In the genomic region with DNA sequence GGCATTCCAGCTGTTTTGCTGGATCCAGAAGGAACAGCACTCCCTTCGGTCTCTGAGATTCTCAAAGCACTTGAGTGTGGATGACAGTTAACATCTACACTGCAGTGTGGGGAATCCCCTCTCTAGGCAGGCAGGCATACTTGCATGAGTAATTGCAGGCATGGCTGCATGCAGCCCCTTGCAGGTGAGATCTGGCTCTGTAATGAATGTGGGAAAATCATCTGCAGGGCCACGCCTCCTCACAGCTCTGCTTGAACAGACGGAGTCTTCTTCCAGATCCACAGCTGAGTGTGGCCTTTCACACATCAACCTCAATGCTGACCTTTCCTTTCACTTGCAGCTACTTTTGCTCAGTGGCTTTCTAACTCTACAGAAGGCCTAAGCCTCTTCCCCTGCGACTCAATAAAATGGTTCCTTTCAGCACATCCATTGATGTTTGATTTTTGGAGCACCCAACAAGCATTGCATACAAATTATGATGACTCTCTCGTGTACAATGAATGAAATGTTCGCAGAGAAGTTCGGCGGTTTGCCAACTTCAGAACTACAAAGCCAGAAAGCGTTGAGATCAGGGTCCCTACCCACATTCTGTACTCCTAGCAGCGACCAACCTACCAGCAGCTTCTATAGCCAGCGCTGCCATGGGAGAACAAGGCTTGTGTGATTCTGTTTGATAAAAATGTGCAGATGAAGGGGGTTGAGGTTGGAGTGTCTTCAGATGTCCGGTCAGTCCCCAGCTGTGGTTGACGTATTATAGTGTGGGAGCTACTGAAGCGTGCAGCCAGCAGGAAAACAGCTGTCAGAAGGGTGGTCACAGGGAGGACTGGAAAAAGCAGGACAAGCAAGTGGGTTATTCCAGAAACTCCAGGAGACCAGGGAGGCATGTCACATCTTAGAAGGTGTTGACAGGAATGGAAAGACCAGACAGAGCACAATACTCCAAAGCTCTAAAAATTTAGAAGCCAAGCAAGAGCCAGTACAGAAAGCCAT, we compare ENCODE assay signal across 11 mouse cellular contexts.
A peak's percentile ranks its signal among the peaks of the same experiment; 100 is the strongest.
DNase-seq lines count a peak whose midpoint lies in the region; ATAC-seq and TF ChIP-seq lines count a peak whose summit lies in the region.
"Had no signal": no experiment of that assay in that cellular context is flagged by ENCODE, and none has a peak within 500 bp of the region (broad histone marks: within the 10 kb centered on the region; RNA-seq: fewer than 3 reads in every experiment).

No protein-coding gene starts in this region.

- peak; percentile 53 for DNase-seq in hindbrain, postnatal 0 days (ENCODE audit: low spot score)
- DNase-seq in midbrain, postnatal 0 days (ENCODE audit: low spot score) = peak; percentile 29
- no peak for DNase-seq in midbrain, embryonic 10.5 days (ENCODE audit: low spot score)
- peak; percentile 77 for DNase-seq in lung, postnatal 0 days (ENCODE audit: low spot score)
- no peak for DNase-seq in gastrocnemius, adult 2 months
- no peak for DNase-seq in urinary bladder, adult 18-20 months (ENCODE audit: low spot score in 2 of 2)
- DNase-seq: adrenal gland, adult 8-10 months; cerebellum, adult 8-10 months; thymus, adult 18-20 months had no signal

- no peaks in the 10 kb centered on the region for H3K4me1 ChIP-seq in hindbrain, postnatal 0 days (ENCODE audit: insufficient read depth, low read length)
- 0 out of 2 replicates have a peak, but pooled peaks cover 4% of the 10 kb centered on the region for H3K4me1 ChIP-seq in hindbrain, embryonic 12.5 days
- no peaks in the 10 kb centered on the region for H3K4me1 ChIP-seq in midbrain, postnatal 0 days (ENCODE audit: insufficient read depth, low read length)
- H3K4me1 ChIP-seq in midbrain, embryonic 10.5 days = no peaks in the 10 kb centered on the region
- no peaks in the 10 kb centered on the region for H3K4me1 ChIP-seq in lung, postnatal 0 days (ENCODE audit: insufficient read depth, low read depth, low read length)

- H3K9ac ChIP-seq in hindbrain, postnatal 0 days (replicated peaks; ENCODE audit: low read length) = no peak overlapping the region
- no peak overlapping the region for H3K9ac ChIP-seq in hindbrain, embryonic 12.5 days
- H3K9ac ChIP-seq in midbrain, postnatal 0 days (replicated peaks; ENCODE audit: low read length, poor library complexity, severe bottlenecking) = no peak overlapping the region
- no peak overlapping the region for H3K9ac ChIP-seq in lung, postnatal 0 days (replicated peaks; ENCODE audit: low read depth)

- TF ChIP-seq CTCF in hindbrain, postnatal 0 days (IDR thresholded peaks at IDR 0.05; ENCODE audit: low read depth) = no peak
- no peak for TF ChIP-seq CTCF in midbrain, postnatal 0 days (IDR thresholded peaks at IDR 0.05)
- no peak for TF ChIP-seq CTCF in lung, postnatal 0 days (IDR thresholded peaks at IDR 0.05)
- TF ChIP-seq CTCF in gastrocnemius, adult 2 months (IDR thresholded peaks at IDR 0.05) = no peak

- peak; percentile 68 for ATAC-seq in hindbrain, postnatal 0 days
- no peak for ATAC-seq in hindbrain, embryonic 12.5 days (ENCODE audit: low FRiP score)
- no peak for ATAC-seq in midbrain, postnatal 0 days (ENCODE audit: low FRiP score)
- peak; percentile 93 for ATAC-seq in lung, postnatal 0 days
- ATAC-seq: intestine, postnatal 0 days had no signal

- H3K4me2 ChIP-seq in hindbrain, postnatal 0 days (ENCODE audit: low read depth, low read length) = no peak overlapping the region
- H3K4me2 ChIP-seq in hindbrain, embryonic 12.5 days (replicated peaks) = no peak overlapping the region
- no peak overlapping the region for H3K4me2 ChIP-seq in midbrain, postnatal 0 days (ENCODE audit: low read depth, low read length, poor library complexity, severe bottlenecking)
- no peak overlapping the region for H3K4me2 ChIP-seq in lung, postnatal 0 days (replicated peaks; ENCODE audit: low read depth, low read length)

- H3K36me3 ChIP-seq in hindbrain, postnatal 0 days (ENCODE audit: insufficient read depth, low read length) = no peaks in the 10 kb centered on the region
- no peaks in the 10 kb centered on the region for H3K36me3 ChIP-seq in hindbrain, embryonic 12.5 days
- no peaks in the 10 kb centered on the region for H3K36me3 ChIP-seq in midbrain, postnatal 0 days (ENCODE audit: insufficient read depth, low read length)
- no peaks in the 10 kb centered on the region for H3K36me3 ChIP-seq in midbrain, embryonic 10.5 days
- no peaks in the 10 kb centered on the region for H3K36me3 ChIP-seq in lung, postnatal 0 days (ENCODE audit: insufficient read depth, low read length)

- H3K27me3 ChIP-seq in hindbrain, postnatal 0 days (ENCODE audit: insufficient read depth, low read length) = no peaks in the 10 kb centered on the region
- H3K27me3 ChIP-seq in hindbrain, embryonic 12.5 days = no peaks in the 10 kb centered on the region
- H3K27me3 ChIP-seq in midbrain, postnatal 0 days (ENCODE audit: insufficient read depth, low read length) = no peaks in the 10 kb centered on the region
- no peaks in the 10 kb centered on the region for H3K27me3 ChIP-seq in midbrain, embryonic 10.5 days (ENCODE audit: low read depth, poor library complexity, severe bottlenecking)
- no peaks in the 10 kb centered on the region for H3K27me3 ChIP-seq in lung, postnatal 0 days (replicated peaks; ENCODE audit: insufficient read depth, low read length)

- intact Hi-C loops in gastrocnemius, adult 2 months (cut with DNase I) = no loop called here

- H3K27ac ChIP-seq in hindbrain, postnatal 0 days = no peak overlapping the region
- no peak overlapping the region for H3K27ac ChIP-seq in hindbrain, embryonic 12.5 days
- no peak overlapping the region for H3K27ac ChIP-seq in midbrain, postnatal 0 days (ENCODE audit: low read depth, low read length)
- no peak overlapping the region for H3K27ac ChIP-seq in midbrain, embryonic 10.5 days (replicated peaks)
- no peak overlapping the region for H3K27ac ChIP-seq in lung, postnatal 0 days (ENCODE audit: low read length)
- H3K27ac ChIP-seq in gastrocnemius, adult 2 months = no peak overlapping the region

- 66% methylated on average over 14 of the region's 14 CpGs for WGBS in hindbrain, postnatal 0 days
- 77% methylated on average over 14 of the region's 14 CpGs for whole genome bisulfite sequencing in hindbrain, embryonic 12.5 days
- 74% methylated on average over 14 of the region's 14 CpGs for WGBS in midbrain, postnatal 0 days
- WGBS in midbrain, embryonic 10.5 days = 83% methylated on average over 14 of the region's 14 CpGs
- WGBS in lung, postnatal 0 days = 44% methylated on average over 14 of the region's 14 CpGs

- no peaks in the 10 kb centered on the region for H3K9me3 ChIP-seq in hindbrain, postnatal 0 days (ENCODE audit: low read length)
- H3K9me3 ChIP-seq in hindbrain, embryonic 12.5 days (replicated peaks) = no peaks in the 10 kb centered on the region
- no peaks in the 10 kb centered on the region for H3K9me3 ChIP-seq in midbrain, postnatal 0 days (ENCODE audit: low read length)
- no peaks in the 10 kb centered on the region for H3K9me3 ChIP-seq in midbrain, embryonic 10.5 days (replicated peaks)
- no peaks in the 10 kb centered on the region for H3K9me3 ChIP-seq in lung, postnatal 0 days (ENCODE audit: low read length)

- TF ChIP-seq EP300 in lung, postnatal 0 days (IDR thresholded peaks at IDR 0.05) = no peak

- no peak overlapping the region for H3K4me3 ChIP-seq in hindbrain, postnatal 0 days (ENCODE audit: low read length)
- no peak overlapping the region for H3K4me3 ChIP-seq in hindbrain, embryonic 12.5 days
- no peak overlapping the region for H3K4me3 ChIP-seq in midbrain, postnatal 0 days (ENCODE audit: low read depth, low read length)
- H3K4me3 ChIP-seq in midbrain, embryonic 10.5 days = no peak overlapping the region
- H3K4me3 ChIP-seq in lung, postnatal 0 days (ENCODE audit: low read depth, low read length) = no peak overlapping the region
- no peak overlapping the region for H3K4me3 ChIP-seq in gastrocnemius, adult 2 months

Comparison
In these comparisons a context has a peak if more than half of its experiments do, and no peak if none do; other contexts are left out.
1. ATAC-seq: peak in hindbrain, postnatal 0 days (single experiment) and lung, postnatal 0 days (single experiment); none in hindbrain, embryonic 12.5 days (single experiment) and midbrain, postnatal 0 days (single experiment).
2. DNase-seq: peak in hindbrain, postnatal 0 days (single experiment), midbrain, postnatal 0 days (single experiment) and lung, postnatal 0 days (single experiment); none in midbrain, embryonic 10.5 days (single experiment), gastrocnemius, adult 2 months (single experiment) and urinary bladder, adult 18-20 months (0 of 2).